Mouse (Mus musculus): ENCODE results near the gene Aamp. TPM values are rescaled to one million over a fixed set of nuclear protein-coding genes. Genes with fewer than 3 reads are reported as not detected.

Aamp gene
- polyA plus RNA-seq, 1 experiment from 2014 or later, result 247 TPM

DNA sequence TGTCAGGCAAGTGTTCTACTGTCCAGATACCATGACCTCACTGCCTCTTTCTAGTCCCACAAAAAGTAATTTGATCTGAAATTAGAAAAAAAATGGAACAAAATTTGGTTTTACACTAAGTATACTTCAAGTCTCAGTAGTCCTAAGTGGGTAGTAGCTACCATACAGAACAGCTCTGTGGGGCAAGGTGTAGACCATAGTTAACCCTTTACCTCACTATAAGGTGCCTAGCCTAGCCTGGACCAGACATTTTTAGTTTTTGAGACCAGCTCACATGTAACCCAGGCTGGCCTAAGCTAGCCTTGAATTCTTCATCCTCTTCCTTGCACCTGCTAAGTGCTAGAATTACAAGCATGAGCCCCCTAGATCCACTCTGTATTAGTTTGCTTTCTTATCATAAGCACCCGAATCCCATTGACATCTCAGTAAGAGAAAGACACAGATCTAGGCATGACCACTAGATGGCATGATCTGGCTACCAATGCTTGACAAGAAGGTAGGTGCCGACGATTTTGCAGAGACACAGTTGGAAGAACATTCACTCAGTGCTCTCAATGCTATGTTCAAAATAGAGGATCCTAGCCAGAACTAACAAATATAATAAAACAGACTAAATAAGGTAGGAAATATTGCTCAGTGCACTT, 28.6 kb upstream of the Aamp start:
- no peaks in the 10 kb centered on the region for H3K4me1 ChIP-seq
- H3K9ac ChIP-seq, result no peak overlapping the region
- no peaks in the 10 kb centered on the region for H3K27me3 ChIP-seq
- H3K27ac ChIP-seq (replicated peaks), result no peak overlapping the region
- WGBS, result 4% methylated on average over 3 of the region's 3 CpGs
- H3K36me3 ChIP-seq, result no peaks in the 10 kb centered on the region
- no peaks in the 10 kb centered on the region for H3K9me3 ChIP-seq (replicated peaks)
- no peak for ATAC-seq (ENCODE audit: insufficient number of reproducible peaks, low FRiP score, low TSS enrichment, low read depth)
- no peak overlapping the region for H3K4me3 ChIP-seq (replicated peaks)
- no peak overlapping the region for H3K4me2 ChIP-seq (replicated peaks)

DNA sequence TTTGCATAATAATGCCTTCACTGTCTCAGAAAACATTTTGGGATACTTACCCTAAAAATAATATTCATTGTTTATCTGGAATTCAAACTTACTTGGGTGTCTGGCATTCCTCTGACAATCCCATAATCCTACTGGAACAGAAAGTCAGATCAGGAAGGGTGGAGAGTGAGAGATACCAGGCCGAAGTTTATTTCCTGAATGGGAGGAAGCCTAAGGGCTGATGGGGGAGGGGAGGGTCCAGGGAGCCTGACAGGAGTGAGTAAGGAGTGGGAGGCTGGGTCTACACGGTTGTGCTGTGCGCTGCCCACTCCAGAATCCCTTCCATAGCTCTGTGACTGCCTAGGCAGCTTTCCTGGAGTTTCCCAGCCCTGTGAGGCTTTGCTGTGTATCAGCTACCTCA, 25.2 kb upstream of the Aamp start:
- WGBS, result 26% methylated on average over 3 of the region's 3 CpGs
- Histone ChIP-seq H3K27me3 (no peaks in the 10 kb centered on the region), H3K4me3 (replicated peaks) (no peak overlapping the region), H3K9ac (no peak overlapping the region), H3K36me3 (no peaks in the 10 kb centered on the region), H3K9me3 (replicated peaks) (no peaks in the 10 kb centered on the region), H3K4me1 (no peaks in the 10 kb centered on the region), H3K4me2 (replicated peaks) (no peak overlapping the region), H3K27ac (replicated peaks) (no peak overlapping the region)
- no peak for ATAC-seq (ENCODE audit: insufficient number of reproducible peaks, low FRiP score, low TSS enrichment, low read depth)

DNA sequence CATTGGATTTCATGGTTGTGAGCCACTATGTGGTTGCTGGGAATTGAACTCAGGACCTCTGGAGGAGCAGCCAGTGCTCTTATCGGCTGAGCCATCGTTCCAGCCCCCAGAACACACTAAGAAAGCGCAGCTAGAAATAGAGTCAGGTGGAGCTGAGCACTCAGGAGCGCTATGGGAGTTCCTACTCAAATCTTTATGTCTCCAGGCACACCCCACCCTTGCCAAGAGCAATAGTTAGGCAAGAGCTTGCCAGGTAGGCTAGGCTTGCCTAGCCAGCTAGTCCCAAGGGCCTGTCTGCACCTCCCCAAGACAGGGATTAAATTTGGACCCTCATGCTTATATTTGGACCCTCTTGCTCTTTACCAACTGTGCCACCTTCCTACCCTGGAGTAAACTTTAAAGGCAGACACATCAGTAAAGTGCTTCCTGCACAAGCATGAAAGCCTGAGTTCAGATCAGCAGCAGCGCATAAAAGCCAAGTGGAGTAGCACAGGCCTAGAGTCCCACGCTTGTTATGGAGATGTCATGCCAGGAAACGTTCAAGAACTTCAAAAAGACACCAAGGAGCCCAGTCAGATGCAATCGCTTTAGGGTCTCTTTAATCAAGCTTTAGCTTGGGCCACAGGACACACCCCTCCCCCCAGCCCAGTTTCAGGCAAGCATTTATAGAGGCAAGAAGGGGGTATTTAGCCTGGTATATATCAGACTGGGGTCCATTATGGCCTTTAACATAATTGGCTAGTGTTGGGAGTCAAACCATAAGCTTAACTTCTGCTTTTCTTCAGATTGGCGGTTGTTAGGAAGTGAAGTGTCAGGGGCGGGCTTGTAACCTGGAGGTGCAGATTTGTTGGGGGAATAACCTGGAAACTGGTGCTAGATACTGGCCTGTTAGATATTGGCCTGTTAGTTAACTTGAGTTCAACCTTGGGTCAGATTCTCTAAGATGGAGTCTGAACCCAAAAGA, 23.7 kb upstream of the Aamp start:
- no peak for ATAC-seq (ENCODE audit: insufficient number of reproducible peaks, low FRiP score, low TSS enrichment, low read depth)
- no peaks in the 10 kb centered on the region for H3K36me3 ChIP-seq
- 65% methylated on average over 10 of the region's 10 CpGs for WGBS
- no peak overlapping the region for H3K4me2 ChIP-seq (replicated peaks)
- no peak overlapping the region for H3K27ac ChIP-seq (replicated peaks)
- no peak overlapping the region for H3K9ac ChIP-seq
- no peaks in the 10 kb centered on the region for H3K27me3 ChIP-seq
- H3K4me1 ChIP-seq, result no peaks in the 10 kb centered on the region
- H3K9me3 ChIP-seq (replicated peaks), result no peaks in the 10 kb centered on the region
- H3K4me3 ChIP-seq (replicated peaks), result no peak overlapping the region

DNA sequence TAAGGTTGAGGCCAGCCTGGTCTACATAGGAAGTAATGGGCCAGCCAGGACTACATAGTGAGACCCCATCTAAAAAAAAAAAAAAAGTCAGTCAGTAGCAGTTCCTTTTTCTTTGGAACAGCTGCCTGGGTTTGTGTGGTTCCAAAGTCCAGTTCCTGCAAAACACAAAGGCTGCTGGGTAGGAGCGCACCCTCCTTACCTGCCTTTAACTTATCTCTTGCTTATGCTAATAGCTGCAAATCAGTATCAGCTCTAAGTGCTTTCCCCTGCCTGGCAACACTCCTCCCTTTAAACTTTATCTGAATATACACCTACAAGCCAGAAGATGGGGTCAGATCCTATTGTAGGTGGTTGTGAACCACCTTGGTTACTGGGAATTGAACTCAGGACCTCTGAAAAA, 22.6 kb upstream of the Aamp start:
- Histone ChIP-seq H3K4me1 (peaks cover 9% of the 10 kb centered on the region), H3K9me3 (replicated peaks) (no peaks in the 10 kb centered on the region), H3K36me3 (no peaks in the 10 kb centered on the region), H3K4me3 (replicated peaks) (no peak overlapping the region), H3K4me2 (replicated peaks) (no peak overlapping the region), H3K27ac (replicated peaks) (no peak overlapping the region), H3K9ac (no peak overlapping the region), H3K27me3 (no peaks in the 10 kb centered on the region)
- no peak for ATAC-seq (ENCODE audit: insufficient number of reproducible peaks, low FRiP score, low TSS enrichment, low read depth)
- 94% methylated on average over 1 of the region's 1 CpGs for WGBS

DNA sequence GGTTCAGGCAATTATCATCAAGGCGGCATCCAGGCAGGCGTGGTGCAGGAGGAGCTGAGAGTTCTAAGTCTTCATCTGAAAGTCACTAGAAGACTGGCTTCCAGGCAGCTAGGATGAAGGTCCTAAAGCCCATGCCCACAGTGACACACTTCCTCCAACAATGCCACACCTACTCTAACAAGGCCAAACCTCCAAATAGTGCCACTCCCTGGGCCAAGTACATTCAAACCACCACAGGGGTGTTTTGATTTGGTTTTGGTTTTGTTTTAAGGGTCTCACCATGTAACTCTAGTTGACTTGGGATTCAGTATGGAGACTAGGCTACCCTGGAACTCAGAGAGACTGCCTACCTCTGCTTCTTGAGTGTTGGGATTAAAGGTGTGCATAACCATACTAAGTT, 21.0 kb upstream of the Aamp start, which contains the start of gene Tmbim1:
Gene Tmbim1, minus strand, starts transcription at position 101 of the 400 bp plus-strand sequence.
- no peaks in the 10 kb centered on the region for H3K36me3 ChIP-seq
- peak within 1 kb of the TSS; percentile 93 for H3K27ac ChIP-seq (replicated peaks)
- H3K4me2 ChIP-seq (replicated peaks), result peak within 1 kb of the TSS; percentile 73
- H3K9ac ChIP-seq, result peak within 1 kb of the TSS; percentile 77; the same call in 1 of the 2 replicates
- no peak for ATAC-seq (ENCODE audit: insufficient number of reproducible peaks, low FRiP score, low TSS enrichment, low read depth)
- no peaks in the 10 kb centered on the region for H3K9me3 ChIP-seq (replicated peaks)
- 71% methylated on average over 2 of the region's 2 CpGs for WGBS
- peak within 1 kb of the TSS; percentile 79 for H3K4me3 ChIP-seq (replicated peaks)
- H3K27me3 ChIP-seq, result no peaks in the 10 kb centered on the region
- H3K4me1 ChIP-seq, result peaks cover 22% of the 10 kb centered on the region

DNA sequence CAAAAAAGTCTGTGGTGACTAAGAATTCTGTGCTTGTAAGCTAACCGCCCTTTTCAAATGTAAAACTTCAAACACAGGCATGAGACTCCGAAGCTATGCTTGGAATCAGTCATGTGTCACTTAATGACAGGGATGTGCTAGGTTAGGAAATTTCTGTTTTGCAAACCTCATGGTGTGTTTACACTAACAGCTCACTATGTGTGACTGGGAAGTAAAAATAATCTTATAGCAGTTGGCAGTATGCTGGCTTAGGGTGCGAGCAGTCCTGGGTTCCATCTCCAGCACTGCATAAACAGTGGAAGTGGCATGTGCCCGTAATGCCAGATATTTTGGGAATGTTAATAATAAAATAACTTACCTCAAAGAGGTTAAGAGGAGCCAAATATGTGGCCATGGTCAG, 20.4 kb upstream of the Aamp start:
- 68% methylated on average over 4 of the region's 4 CpGs for WGBS
- H3K9me3 ChIP-seq (replicated peaks), result no peaks in the 10 kb centered on the region
- H3K4me1 ChIP-seq, result peaks cover 22% of the 10 kb centered on the region
- H3K27ac ChIP-seq (replicated peaks), result no peak overlapping the region; the same call in 1 of the 2 replicates
- H3K9ac ChIP-seq, result no peak overlapping the region
- no peak for ATAC-seq (ENCODE audit: insufficient number of reproducible peaks, low FRiP score, low TSS enrichment, low read depth)
- no peaks in the 10 kb centered on the region for H3K27me3 ChIP-seq
- H3K4me2 ChIP-seq (replicated peaks), result no peak overlapping the region
- no peak overlapping the region for H3K4me3 ChIP-seq (replicated peaks)
- no peaks in the 10 kb centered on the region for H3K36me3 ChIP-seq

DNA sequence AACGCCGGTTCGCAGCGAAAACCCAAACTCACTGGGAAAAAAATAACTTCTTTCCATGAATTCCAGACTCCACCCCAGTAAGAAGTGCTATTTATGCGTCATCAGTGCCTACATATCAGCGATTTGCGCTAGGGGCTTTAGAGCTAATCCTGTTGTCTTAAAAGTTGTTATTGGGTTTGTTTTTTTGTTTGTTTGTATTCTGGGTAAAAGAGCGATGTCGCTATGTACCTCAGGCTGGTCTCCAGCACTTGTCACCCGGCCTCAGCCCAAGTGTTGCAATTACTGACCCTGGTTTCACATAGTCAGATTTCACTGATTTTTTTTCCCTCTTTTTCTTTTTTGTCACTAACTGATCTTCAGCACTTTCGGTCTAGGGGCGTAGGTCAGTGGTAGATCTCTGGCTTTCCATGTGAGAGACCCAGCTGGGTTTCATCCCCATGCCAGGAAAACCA, 19.8 kb upstream of the Aamp start:
- Histone ChIP-seq H3K9ac (peak overlapping the region; percentile 77), H3K4me3 (replicated peaks) (peak overlapping the region; percentile 79), H3K27me3 (no peaks in the 10 kb centered on the region), H3K36me3 (no peaks in the 10 kb centered on the region), H3K27ac (replicated peaks) (peak overlapping the region; percentile 93), H3K9me3 (replicated peaks) (no peaks in the 10 kb centered on the region), H3K4me1 (peaks cover 27% of the 10 kb centered on the region), H3K4me2 (replicated peaks) (peak overlapping the region; percentile 73)
- ATAC-seq (ENCODE audit: insufficient number of reproducible peaks, low FRiP score, low TSS enrichment, low read depth), result no peak
- 4% methylated on average over 12 of the region's 12 CpGs for WGBS

DNA sequence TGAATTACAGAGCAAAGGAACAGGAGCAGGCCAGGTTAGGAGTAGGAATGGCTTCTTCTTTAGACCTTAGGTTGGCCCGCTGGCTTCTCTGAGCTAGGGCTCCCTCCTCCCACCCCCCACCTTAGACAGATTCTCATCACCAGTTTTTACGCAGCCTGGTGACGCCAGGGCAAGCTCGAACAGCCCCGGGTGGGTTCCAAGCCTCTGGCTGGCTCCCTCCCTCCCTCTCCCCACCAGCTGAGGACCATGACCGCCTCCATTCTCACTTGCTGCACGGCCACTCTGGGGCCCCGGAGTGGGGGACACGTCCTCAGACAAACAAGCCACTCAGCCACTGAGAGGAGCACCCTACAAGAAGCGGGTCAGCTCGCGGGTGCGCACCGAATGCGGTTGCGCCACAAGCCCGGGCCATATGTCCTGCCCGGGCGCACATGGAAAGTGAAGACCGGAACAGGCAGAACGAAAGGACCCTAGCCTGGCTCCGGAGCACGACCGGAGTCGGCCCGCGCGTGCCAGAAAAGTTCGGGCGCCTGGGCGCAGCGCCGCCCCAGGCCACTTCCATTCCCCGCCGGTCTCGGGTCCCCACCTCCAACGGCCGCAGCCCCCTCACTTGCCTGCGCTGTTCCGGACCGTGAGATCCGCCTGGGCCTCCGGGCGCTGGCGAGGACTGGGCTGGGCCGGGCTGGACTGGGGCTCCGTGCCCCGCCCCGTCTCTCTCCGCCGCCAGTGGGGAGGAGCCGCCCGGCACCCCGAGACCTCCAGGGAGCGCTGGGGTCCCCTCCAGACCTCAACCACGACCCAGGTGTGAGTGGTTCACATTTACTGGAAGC, 19.2 kb upstream of the Aamp start:
- Histone ChIP-seq H3K4me2 (replicated peaks) (peak overlapping the region; percentile 73), H3K9me3 (replicated peaks) (no peaks in the 10 kb centered on the region), H3K4me1 (peaks cover 34% of the 10 kb centered on the region), H3K9ac (peak overlapping the region; percentile 77), H3K4me3 (replicated peaks) (peak overlapping the region; percentile 79), H3K27ac (replicated peaks) (peak overlapping the region; percentile 93), H3K27me3 (no peaks in the 10 kb centered on the region), H3K36me3 (no peaks in the 10 kb centered on the region)
- WGBS, result under 1% methylated on average over 55 of the region's 56 CpGs
- peak; percentile 85 for ATAC-seq (ENCODE audit: insufficient number of reproducible peaks, low FRiP score, low TSS enrichment, low read depth)

DNA sequence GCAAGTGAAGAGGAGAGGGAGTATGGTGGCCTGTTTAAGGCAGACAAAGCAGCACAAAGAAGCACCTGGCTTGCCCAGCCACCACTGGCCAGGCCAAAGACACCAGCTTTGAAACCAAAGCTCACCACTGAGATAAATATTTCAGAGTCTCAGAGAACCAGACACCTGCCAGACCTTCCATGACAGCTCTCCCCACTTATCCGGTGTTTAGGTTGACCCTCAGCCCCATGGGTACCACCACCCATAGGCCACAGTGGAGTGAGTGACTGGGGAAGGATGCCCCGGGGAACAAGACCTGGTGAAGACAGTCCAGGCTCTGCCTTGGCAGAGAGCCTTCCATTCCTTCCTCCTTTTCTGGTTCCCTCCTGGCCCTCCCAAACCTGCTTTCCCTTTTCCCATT, 18.3 kb upstream of the Aamp start:
- Histone ChIP-seq H3K9me3 (replicated peaks) (no peaks in the 10 kb centered on the region), H3K4me2 (replicated peaks) (peak overlapping the region; percentile 73), H3K27ac (replicated peaks) (no peak overlapping the region)

DNA sequence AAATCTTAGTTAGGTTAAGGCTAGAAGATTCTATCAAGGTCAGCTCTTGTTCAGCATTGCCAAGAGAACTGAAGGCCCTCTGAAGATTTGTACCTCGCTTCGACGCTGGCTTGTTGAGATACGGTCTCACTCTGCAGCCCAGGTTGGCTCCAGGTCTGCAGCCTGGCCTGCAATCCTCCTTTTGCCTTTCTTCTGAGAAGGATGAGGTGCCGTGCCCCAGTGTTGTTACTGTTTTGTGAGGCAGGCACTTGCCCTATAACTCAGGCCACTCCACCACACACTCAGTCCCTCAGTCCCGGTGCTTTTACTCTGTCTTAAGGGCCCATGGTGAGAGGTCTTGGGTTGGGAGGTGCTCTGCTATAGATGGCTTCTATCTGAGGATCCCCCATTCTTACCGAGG, 17.7 kb upstream of the Aamp start:
- no peaks in the 10 kb centered on the region for H3K9me3 ChIP-seq (replicated peaks)
- H3K4me2 ChIP-seq (replicated peaks), result peak overlapping the region; percentile 73
- H3K27ac ChIP-seq (replicated peaks), result no peak overlapping the region
- no peak for ATAC-seq (ENCODE audit: insufficient number of reproducible peaks, low FRiP score, low TSS enrichment, low read depth)
- 89% methylated on average over 7 of the region's 7 CpGs for WGBS
- H3K27me3 ChIP-seq, result no peaks in the 10 kb centered on the region
- H3K4me3 ChIP-seq (replicated peaks), result no peak overlapping the region
- H3K36me3 ChIP-seq, result no peaks in the 10 kb centered on the region
- H3K9ac ChIP-seq, result no peak overlapping the region
- peaks cover 48% of the 10 kb centered on the region for H3K4me1 ChIP-seq

More for the DNA sequence above, 18.3 kb upstream of the Aamp start:
- no peak for ATAC-seq (ENCODE audit: insufficient number of reproducible peaks, low FRiP score, low TSS enrichment, low read depth)
- H3K4me1 ChIP-seq, result peaks cover 43% of the 10 kb centered on the region
- peak overlapping the region; percentile 79 for H3K4me3 ChIP-seq (replicated peaks)
- H3K36me3 ChIP-seq, result no peaks in the 10 kb centered on the region
- no peak overlapping the region for H3K9ac ChIP-seq
- H3K27me3 ChIP-seq, result no peaks in the 10 kb centered on the region
- 79% methylated on average over 2 of the region's 2 CpGs for WGBS

Data from embryonic facial prominence, embryonic 15.5 days (tissue).